Mouse (Mus musculus): Measurements from ENCODE around the gene Gm43518. TPM values are rescaled to one million over a fixed set of nuclear protein-coding genes. Genes with fewer than 3 reads are reported as not detected.

Gene Gm43518
- total and polyA plus RNA-seq, 3 experiments, result 2.1 to 3.6 TPM; not detected in 1

GRCm38 (mm10) chr5:123987511-123987910, 60.3 kb downstream of the Gm43518 start:
- no peaks in the 10 kb centered on the region for H3K4me1 ChIP-seq (ENCODE audit: control insufficient read depth in 1 of 2, insufficient read depth in 2 of 2, low read length in 2 of 2)
- H3K79me2 ChIP-seq (ENCODE audit: control insufficient read depth, insufficient read depth, low read length, poor library complexity), result no peaks in the 10 kb centered on the region; the same call in 1 of the 2 replicates
- TF ChIP-seq BHLHE40 (IDR thresholded peaks at IDR 0.05; ENCODE audit: borderline replicate concordance, low read depth, low read length) (no peak), POLR2AphosphoS2 (IDR thresholded peaks at IDR 0.05; ENCODE audit: low read length) (no peak), KAT2A (conservative IDR thresholded peaks at IDR 0.05; ENCODE audit: low read depth, low read length) (no peak), ZKSCAN1 (IDR thresholded peaks at IDR 0.05; ENCODE audit: low read depth, low read length) (no peak), CHD2 (IDR thresholded peaks at IDR 0.05; ENCODE audit: low read length) (no peak), SMC3 (IDR thresholded peaks at IDR 0.05; ENCODE audit: low read depth, low read length) (no peak), USF2 (IDR thresholded peaks at IDR 0.05; ENCODE audit: borderline replicate concordance in 1 of 2, insufficient read depth in 1 of 2, low read depth in 1 of 2, low read length in 2 of 2) (no peak), ZNF384 (IDR thresholded peaks at IDR 0.05; ENCODE audit: low read depth, low read length) (no peak), GATA1 (IDR thresholded peaks at IDR 0.05; ENCODE audit: low read depth, low read length) (no peak), POLR2A (IDR thresholded peaks at IDR 0.05; ENCODE audit: control insufficient read depth in 1 of 2, insufficient read depth in 1 of 2, low read depth in 1 of 2, low read length in 2 of 2, poor library complexity in 1 of 2) (no peak), POLR2AphosphoS5 (IDR thresholded peaks at IDR 0.05; ENCODE audit: borderline replicate concordance, low read depth, low read length) (no peak), NELFE (IDR thresholded peaks at IDR 0.05; ENCODE audit: low read depth, low read length) (no peak), E2F4 (IDR thresholded peaks at IDR 0.05; ENCODE audit: borderline replicate concordance, low read depth, low read length) (no peak)
- no peak overlapping the region for H3K9ac ChIP-seq (ENCODE audit: control insufficient read depth, low read depth, low read length, poor library complexity, severe bottlenecking)
- H3K27me3 ChIP-seq (ENCODE audit: control insufficient read depth in 1 of 2, insufficient read depth in 2 of 2, low read length in 2 of 2), result no peaks in the 10 kb centered on the region
- H3K27ac ChIP-seq (ENCODE audit: control insufficient read depth, low read depth, low read length), result no peak overlapping the region
- no peak overlapping the region for H3K4me3 ChIP-seq (ENCODE audit: control insufficient read depth in 1 of 2, insufficient read depth in 1 of 2, low read depth in 2 of 2, low read length in 2 of 2)
- H3K36me3 ChIP-seq (ENCODE audit: control insufficient read depth in 1 of 2, insufficient read depth in 2 of 2, low read length in 2 of 2), result no peaks in the 10 kb centered on the region
- no peaks in the 10 kb centered on the region for H3K9me3 ChIP-seq (replicated peaks; ENCODE audit: insufficient read depth, low read length)
- no peak for DNase-seq (ENCODE audit: low read depth, low spot score)

Other genes with a start within 250 kb of the Gm43518 start
- gene Clip1, start 242.8 kb upstream of the Gm43518 start, total RNA-seq (2012; rRNA removed), result 13.3 and 16.2 TPM in 2 replicates
- 10 to 100 TPM in 1 of 2 experiments, not detected in 1; 23.0 TPM for gene Clip1, start 242.8 kb upstream of the Gm43518 start, polyA plus RNA-seq (2012; ENCODE audit: insufficient read depth in 1 of 2, insufficient read length in 2 of 2, low read depth in 1 of 2, low replicate concordance in 2 of 2, missing spikeins in 1 of 2)
- gene Zcchc8, start 206.3 kb upstream of the Gm43518 start, total RNA-seq (2012; rRNA removed), result 17.2 and 18.4 TPM in 2 replicates
- gene Zcchc8, start 206.3 kb upstream of the Gm43518 start, polyA plus RNA-seq (2012; ENCODE audit: insufficient read depth in 1 of 2, insufficient read length in 2 of 2, low read depth in 1 of 2, low replicate concordance in 2 of 2, missing spikeins in 1 of 2), result 10 to 100 TPM in 1 of 2 experiments, not detected in 1; 57.4 TPM
- 55.2 and 56.9 TPM in 2 replicates for gene Rsrc2, start 178.0 kb upstream of the Gm43518 start, total RNA-seq (2012; rRNA removed)
- gene Rsrc2, start 178.0 kb upstream of the Gm43518 start, polyA plus RNA-seq (2012; ENCODE audit: insufficient read depth in 1 of 2, insufficient read length in 2 of 2, low read depth in 1 of 2, low replicate concordance in 2 of 2, missing spikeins in 1 of 2), result 10 to 100 TPM in 1 of 2 experiments, not detected in 1; 82.9 TPM
- gene Kntc1, start 177.7 kb upstream of the Gm43518 start, total RNA-seq (2012; rRNA removed), result 27.0 and 28.5 TPM in 2 replicates
- gene Kntc1, start 177.7 kb upstream of the Gm43518 start, polyA plus RNA-seq (2012; ENCODE audit: insufficient read depth in 1 of 2, insufficient read length in 2 of 2, low read depth in 1 of 2, low replicate concordance in 2 of 2, missing spikeins in 1 of 2), result 10 to 100 TPM in 1 of 2 experiments, not detected in 1; 29.7 TPM
- not detected in 2 replicates for gene Hcar2, start 61.9 kb upstream of the Gm43518 start, total RNA-seq (2012; rRNA removed)
- not detected for gene Hcar2, start 61.9 kb upstream of the Gm43518 start, polyA plus RNA-seq (2012; ENCODE audit: insufficient read depth in 1 of 2, insufficient read length in 2 of 2, low read depth in 1 of 2, low replicate concordance in 2 of 2, missing spikeins in 1 of 2)
- gene Hcar1, start 47.4 kb upstream of the Gm43518 start, total RNA-seq (2012; rRNA removed), result not detected in 2 replicates
- not detected for gene Hcar1, start 47.4 kb upstream of the Gm43518 start, polyA plus RNA-seq (2012; ENCODE audit: insufficient read depth in 1 of 2, insufficient read length in 2 of 2, low read depth in 1 of 2, low replicate concordance in 2 of 2, missing spikeins in 1 of 2)
- gene Denr, start 20.2 kb upstream of the Gm43518 start, total RNA-seq (2012; rRNA removed), result 100 and 109 TPM in 2 replicates
- 100 to 1,000 TPM in 1 of 2 experiments, 10 to 100 TPM in 1; 62.4 to 323 TPM for gene Denr, start 20.2 kb upstream of the Gm43518 start, polyA plus RNA-seq (2012; ENCODE audit: insufficient read depth in 1 of 2, insufficient read length in 2 of 2, low read depth in 1 of 2, low replicate concordance in 2 of 2, missing spikeins in 1 of 2)
- 7.5 and 8.5 TPM in 2 replicates for gene Ccdc62, start 3.3 kb downstream of the Gm43518 start, total RNA-seq (2012; rRNA removed)
- 10 to 100 TPM in 1 of 2 experiments, not detected in 1; 13.4 TPM for gene Ccdc62, start 3.3 kb downstream of the Gm43518 start, polyA plus RNA-seq (2012; ENCODE audit: insufficient read depth in 1 of 2, insufficient read length in 2 of 2, low read depth in 1 of 2, low replicate concordance in 2 of 2, missing spikeins in 1 of 2)
- 14.9 and 16.6 TPM in 2 replicates for gene Hip1r, start 46.2 kb downstream of the Gm43518 start, total RNA-seq (2012; rRNA removed)
- 10 to 100 TPM in 1 of 2 experiments, not detected in 1; 31.6 TPM for gene Hip1r, start 46.2 kb downstream of the Gm43518 start, polyA plus RNA-seq (2012; ENCODE audit: insufficient read depth in 1 of 2, insufficient read length in 2 of 2, low read depth in 1 of 2, low replicate concordance in 2 of 2, missing spikeins in 1 of 2)
- 27.4 and 28.6 TPM in 2 replicates for gene Vps37b, start 104.9 kb downstream of the Gm43518 start, total RNA-seq (2012; rRNA removed)
- gene Vps37b, start 104.9 kb downstream of the Gm43518 start, polyA plus RNA-seq (2012; ENCODE audit: insufficient read depth in 1 of 2, insufficient read length in 2 of 2, low read depth in 1 of 2, low replicate concordance in 2 of 2, missing spikeins in 1 of 2), result 10 to 100 TPM in 1 of 2 experiments, not detected in 1; 66.0 TPM
- 2.1 and 2.4 TPM in 2 replicates for gene Abcb9, start 168.4 kb downstream of the Gm43518 start, total RNA-seq (2012; rRNA removed)
- gene Abcb9, start 168.4 kb downstream of the Gm43518 start, polyA plus RNA-seq (2012; ENCODE audit: insufficient read depth in 1 of 2, insufficient read length in 2 of 2, low read depth in 1 of 2, low replicate concordance in 2 of 2, missing spikeins in 1 of 2), result 1 to 10 TPM in 1 of 2 experiments, not detected in 1; 8.1 TPM
- gene Ogfod2, start 184.9 kb downstream of the Gm43518 start, total RNA-seq (2012; rRNA removed), result 37.9 and 39.8 TPM in 2 replicates
- 10 to 100 TPM in 1 of 2 experiments, not detected in 1; 51.2 TPM for gene Ogfod2, start 184.9 kb downstream of the Gm43518 start, polyA plus RNA-seq (2012; ENCODE audit: insufficient read depth in 1 of 2, insufficient read length in 2 of 2, low read depth in 1 of 2, low replicate concordance in 2 of 2, missing spikeins in 1 of 2)
- 57.8 and 60.4 TPM in 2 replicates for gene Arl6ip4, start 188.7 kb downstream of the Gm43518 start, total RNA-seq (2012; rRNA removed)
- gene Arl6ip4, start 188.7 kb downstream of the Gm43518 start, polyA plus RNA-seq (2012; ENCODE audit: insufficient read depth in 1 of 2, insufficient read length in 2 of 2, low read depth in 1 of 2, low replicate concordance in 2 of 2, missing spikeins in 1 of 2), result 100 to 1,000 TPM in 1 of 2 experiments, not detected in 1; 128 TPM

Data from MEL (cell line).